Mouse (Mus musculus): ENCODE measurements around the gene Cdh18. TPM values are rescaled to one million over a fixed set of nuclear protein-coding genes. Genes with fewer than 3 reads are reported as not detected.
"Not testable (repeated sequence)": the region's sequence is repeated elsewhere in the genome, so short reads cannot be mapped to it uniquely, and the experiment has no call there.

The Cdh18 gene
- polyA plus RNA-seq, 1 experiment: 13.0 TPM

GRCm38 (mm10) chr15:23035551-23036207 is 486.9 kb downstream of the Cdh18 start:
- Histone ChIP-seq H3K27ac (ENCODE audit: insufficient read depth, low read length) (peak overlapping the region; percentile 31; the same call in 1 of the 2 replicates), H3K4me1 (ENCODE audit: control insufficient read depth, insufficient read depth, low read length) (no peaks in the 10 kb centered on the region; the same call in 1 of the 2 replicates), H3K4me3 (ENCODE audit: insufficient read depth, low read length) (peak overlapping the region; percentile 58)
- TF ChIP-seq CTCF (IDR thresholded peaks at IDR 0.05; ENCODE audit: extremely low read depth, insufficient read depth, low read length) (no peak), POLR2A (IDR thresholded peaks at IDR 0.05; ENCODE audit: extremely low read depth, insufficient read depth, low read length) (no peak)

GRCm38 (mm10) chr15:23036208-23037065 is 487.6 kb downstream of the Cdh18 start:
- peak overlapping the region; percentile 58 for H3K4me3 ChIP-seq (ENCODE audit: insufficient read depth, low read length)
- TF ChIP-seq POLR2A (IDR thresholded peaks at IDR 0.05; ENCODE audit: extremely low read depth, insufficient read depth, low read length) (peak; percentile 66; the same call in 1 of the 2 replicates), CTCF (IDR thresholded peaks at IDR 0.05; ENCODE audit: extremely low read depth, insufficient read depth, low read length) (no peak)
- no peaks in the 10 kb centered on the region; the same call in 1 of the 2 replicates for H3K4me1 ChIP-seq (ENCODE audit: control insufficient read depth, insufficient read depth, low read length)
- H3K27ac ChIP-seq (ENCODE audit: insufficient read depth, low read length): peak overlapping the region; percentile 31; the same call in 1 of the 2 replicates

GRCm38 (mm10) chr15:23037561-23037960 is 488.7 kb downstream of the Cdh18 start:
- TF ChIP-seq CTCF (IDR thresholded peaks at IDR 0.05; ENCODE audit: extremely low read depth, insufficient read depth, low read length): no peak
- TF ChIP-seq POLR2A (IDR thresholded peaks at IDR 0.05; ENCODE audit: extremely low read depth, insufficient read depth, low read length): no peak
- Histone ChIP-seq H3K4me1 (ENCODE audit: control insufficient read depth, insufficient read depth, low read length) (no peaks in the 10 kb centered on the region; the same call in 1 of the 2 replicates), H3K27ac (ENCODE audit: insufficient read depth, low read length) (no peak overlapping the region), H3K4me3 (ENCODE audit: insufficient read depth, low read length) (peak overlapping the region; percentile 58)

GRCm38 (mm10) chr15:23046127-23046785 is 497.4 kb downstream of the Cdh18 start:
- Histone ChIP-seq H3K4me3 (ENCODE audit: insufficient read depth, low read length) (no peak overlapping the region), H3K4me1 (ENCODE audit: control insufficient read depth, insufficient read depth, low read length) (no peaks in the 10 kb centered on the region)
- TF ChIP-seq POLR2A (IDR thresholded peaks at IDR 0.05; ENCODE audit: extremely low read depth, insufficient read depth, low read length) (no peak), CTCF (IDR thresholded peaks at IDR 0.05; ENCODE audit: extremely low read depth, insufficient read depth, low read length) (no peak)

GRCm38 (mm10) chr15:23052006-23052405 is 503.2 kb downstream of the Cdh18 start:
- H3K4me1 ChIP-seq (ENCODE audit: control insufficient read depth, insufficient read depth, low read length): no peaks in the 10 kb centered on the region
- H3K4me3 ChIP-seq (ENCODE audit: insufficient read depth, low read length): no peak overlapping the region
- H3K27ac ChIP-seq (ENCODE audit: insufficient read depth, low read length): no peak overlapping the region
- no peak for TF ChIP-seq CTCF (IDR thresholded peaks at IDR 0.05; ENCODE audit: extremely low read depth, insufficient read depth, low read length)
- TF ChIP-seq POLR2A (IDR thresholded peaks at IDR 0.05; ENCODE audit: extremely low read depth, insufficient read depth, low read length): no peak

More at GRCm38 (mm10) chr15:23046127-23046785, 497.4 kb downstream of the Cdh18 start:
- no peak overlapping the region for H3K27ac ChIP-seq (ENCODE audit: insufficient read depth, low read length)

GRCm38 (mm10) chr15:23085326-23085725 is 536.5 kb downstream of the Cdh18 start:
- not testable (repeated sequence) for H3K4me3 ChIP-seq (ENCODE audit: insufficient read depth, low read length)

GRCm38 (mm10) chr15:23087535-23087934 is 538.7 kb downstream of the Cdh18 start:
- Histone ChIP-seq H3K4me1 (ENCODE audit: control insufficient read depth, insufficient read depth, low read length) (no peaks in the 10 kb centered on the region), H3K4me3 (ENCODE audit: insufficient read depth, low read length) (no peak overlapping the region), H3K27ac (ENCODE audit: insufficient read depth, low read length) (no peak overlapping the region)
- TF ChIP-seq CTCF (IDR thresholded peaks at IDR 0.05; ENCODE audit: extremely low read depth, insufficient read depth, low read length) (no peak), POLR2A (IDR thresholded peaks at IDR 0.05; ENCODE audit: extremely low read depth, insufficient read depth, low read length) (no peak)

More at GRCm38 (mm10) chr15:23085326-23085725, 536.5 kb downstream of the Cdh18 start:
- not testable (repeated sequence) for H3K27ac ChIP-seq (ENCODE audit: insufficient read depth, low read length); H3K4me1 ChIP-seq (ENCODE audit: control insufficient read depth, insufficient read depth, low read length)

- TF ChIP-seq CTCF (IDR thresholded peaks at IDR 0.05; ENCODE audit: extremely low read depth, insufficient read depth, low read length): no peak
- TF ChIP-seq POLR2A (IDR thresholded peaks at IDR 0.05; ENCODE audit: extremely low read depth, insufficient read depth, low read length): no peak
- Histone ChIP-seq H3K4me1 (ENCODE audit: control insufficient read depth, insufficient read depth, low read length) (no peaks in the 10 kb centered on the region), H3K27ac (ENCODE audit: insufficient read depth, low read length) (no peak overlapping the region), H3K4me3 (ENCODE audit: insufficient read depth, low read length) (no peak overlapping the region)
Measured at GRCm38 (mm10) chr15:23096601-23097000, 547.8 kb downstream of the Cdh18 start.

- H3K27ac ChIP-seq (ENCODE audit: insufficient read depth, low read length): no peak overlapping the region
- H3K4me3 ChIP-seq (ENCODE audit: insufficient read depth, low read length): no peak overlapping the region
- H3K4me1 ChIP-seq (ENCODE audit: control insufficient read depth, insufficient read depth, low read length): no peaks in the 10 kb centered on the region; the same call in 1 of the 2 replicates
- TF ChIP-seq CTCF (IDR thresholded peaks at IDR 0.05; ENCODE audit: extremely low read depth, insufficient read depth, low read length) (no peak), POLR2A (IDR thresholded peaks at IDR 0.05; ENCODE audit: extremely low read depth, insufficient read depth, low read length) (no peak)
Measured at GRCm38 (mm10) chr15:23104668-23105380, 556.0 kb downstream of the Cdh18 start.

Data from cortical plate, adult 2 months (tissue).